Mouse (Mus musculus): ENCODE measurements around the gene Kcnk3.

GRCm38 (mm10) chr5:30670091-30670490 is 82.1 kb downstream of the Kcnk3 start:
- TF ChIP-seq CTCF (IDR thresholded peaks at IDR 0.05; ENCODE audit: control insufficient read depth, insufficient read depth, insufficient read length) (no peak), MAX (IDR thresholded peaks at IDR 0.05) (no peak), MYOD1 (IDR thresholded peaks at IDR 0.05; ENCODE audit: control insufficient read depth, insufficient read length, low read depth) (no peak)
